Mouse (Mus musculus) embryo, embryonic 10.5 days (tissue): ENCODE measurements at regions not wholly inside any gene's neighbourhood (a gene's known extent, or its start where the extent isn't known, plus 50 kb on each side); places are given as distances from the start of the nearest gene placed in this dataset.
A peak's percentile ranks its signal among the peaks of the same experiment; 100 is the strongest.
"Not testable (repeated sequence)": the region's sequence is repeated elsewhere in the genome, so short reads cannot be mapped to it uniquely, and the experiment has no call there.

ENCODE experiments used
- DNase-seq: peaks from one replicate; pipeline ENCODE4 v3.0.0-alpha.2; 2015; ENCODE audit warnings: low spot score

GRCm38 (mm10) chr19:35034408-35034807, 112.2 kb downstream of the Kif20b start:
- no peak for DNase-seq

- DNase-seq: no peak
Observed at GRCm38 (mm10) chr19:35045576-35045975, 123.4 kb downstream of the Kif20b start.

- peak; percentile 8 for DNase-seq
Observed at GRCm38 (mm10) chr19:35066352-35066935, 144.3 kb downstream of the Kif20b start.

- peak; percentile 17 for DNase-seq
Observed at GRCm38 (mm10) chr19:35081126-35081525, 159.0 kb downstream of the Kif20b start.

GRCm38 (mm10) chr19:35101244-35101643, 179.1 kb downstream of the Kif20b start:
- no peak for DNase-seq

GRCm38 (mm10) chr19:35114313-35114712, 192.2 kb downstream of the Kif20b start:
- DNase-seq: no peak

- DNase-seq: peak; percentile 65
Observed at GRCm38 (mm10) chr19:35125278-35125677, 203.1 kb downstream of the Kif20b start.

GRCm38 (mm10) chr19:35126594-35127051, 204.5 kb downstream of the Kif20b start:
- DNase-seq: no peak

- DNase-seq: no peak
Observed at GRCm38 (mm10) chr19:35128104-35128503, 205.9 kb downstream of the Kif20b start.

GRCm38 (mm10) chr19:35143131-35143530, 221.0 kb downstream of the Kif20b start:
- no peak for DNase-seq

GRCm38 (mm10) chr19:35143781-35144180, 221.6 kb downstream of the Kif20b start:
- DNase-seq: no peak

- DNase-seq: not testable (repeated sequence)
Observed at GRCm38 (mm10) chr19:35149476-35149875, 227.3 kb downstream of the Kif20b start.

- no peak for DNase-seq
Observed at GRCm38 (mm10) chr19:35150780-35151725, 228.9 kb downstream of the Kif20b start.

- no peak for DNase-seq
Observed at GRCm38 (mm10) chr19:35151841-35152240, 229.7 kb downstream of the Kif20b start.

- DNase-seq: no peak
Observed at GRCm38 (mm10) chr19:35157849-35158248, 235.7 kb downstream of the Kif20b start.

GRCm38 (mm10) chr19:35164727-35165126, 242.6 kb downstream of the Kif20b start:
- no peak for DNase-seq

- no peak for DNase-seq
Observed at GRCm38 (mm10) chr19:35170554-35170953, 248.4 kb downstream of the Kif20b start.

GRCm38 (mm10) chr19:35180102-35180501, 257.9 kb downstream of the Kif20b start:
- DNase-seq: no peak

GRCm38 (mm10) chr19:35205557-35206239, 283.5 kb downstream of the Kif20b start:
- no peak for DNase-seq

GRCm38 (mm10) chr19:35244188-35244587, 322.0 kb downstream of the Kif20b start:
- DNase-seq: no peak

- DNase-seq: no peak
Observed at GRCm38 (mm10) chr19:35247531-35247930, 325.4 kb downstream of the Kif20b start.

GRCm38 (mm10) chr19:35258634-35259033, 336.5 kb downstream of the Kif20b start:
- not testable (repeated sequence) for DNase-seq

GRCm38 (mm10) chr19:35263101-35263500, 340.9 kb downstream of the Kif20b start:
- DNase-seq: no peak
